Mouse (Mus musculus) myocyte (in vitro differentiated cells): Measurements from ENCODE around the gene 1700013F07Rik.
"Not testable (repeated sequence)": the region's sequence is repeated elsewhere in the genome, so short reads cannot be mapped to it uniquely, and the experiment has no call there.

Source experiments
- E2F4 ChIP-seq: IDR thresholded peaks from one replicate; pipeline ENCODE4 v1.6.1; 2011; ENCODE audit warnings: mild to moderate bottlenecking, control low read depth, moderate library complexity; ENCODE audit not compliant: insufficient read depth
- MYOD1 ChIP-seq, 3 experiments: IDR thresholded peaks; one replicate each; pipeline ENCODE4 v1.6.1; 2011; ENCODE audit warnings: control low read depth in 2 of 3, low read depth in 2 of 3, mild to moderate bottlenecking in 2 of 3, moderate library complexity in 1 of 3; ENCODE audit not compliant: insufficient read length in 2 of 3, control insufficient read depth in 1 of 3
- MYOG ChIP-seq, 3 experiments: IDR thresholded peaks; one replicate each; pipeline ENCODE4 v1.6.1; 2011; ENCODE audit warnings: control low read depth in 2 of 3, low read depth in 2 of 3, mild to moderate bottlenecking in 2 of 3; ENCODE audit not compliant: insufficient read length in 2 of 3, control insufficient read depth in 1 of 3, insufficient read depth in 1 of 3
- POLR2A ChIP-seq: IDR thresholded peaks from one replicate; pipeline ENCODE4 v1.6.1; 2011; ENCODE audit warnings: low read depth, mild to moderate bottlenecking, control low read depth, moderate library complexity; ENCODE audit not compliant: insufficient read length
- POLR2AphosphoS2 ChIP-seq: IDR thresholded peaks from one replicate; pipeline ENCODE4 v1.6.1; 2011; ENCODE audit warnings: low read depth, control low read depth; ENCODE audit not compliant: insufficient read length
- REST ChIP-seq: IDR thresholded peaks from one replicate; pipeline ENCODE4 v1.6.1; 2011; ENCODE audit warnings: mild to moderate bottlenecking, control low read depth, moderate library complexity; ENCODE audit not compliant: insufficient read depth, insufficient read length
- SRF ChIP-seq: IDR thresholded peaks from one replicate; pipeline ENCODE4 v1.6.1; 2011; ENCODE audit warnings: low read depth; ENCODE audit not compliant: control insufficient read depth, insufficient read length
- TCF12 ChIP-seq: IDR thresholded peaks from one replicate; pipeline ENCODE4 v1.6.1; 2011; ENCODE audit warnings: mild to moderate bottlenecking, control low read depth; ENCODE audit not compliant: poor library complexity, insufficient read depth, severe bottlenecking
- TCF3 ChIP-seq: IDR thresholded peaks from one replicate; pipeline ENCODE4 v1.6.1; 2011; ENCODE audit warnings: low read depth, control low read depth; ENCODE audit not compliant: insufficient read length
- USF1 ChIP-seq: IDR thresholded peaks from one replicate; pipeline ENCODE4 v1.6.1; 2011; ENCODE audit warnings: low read depth, mild to moderate bottlenecking, control low read depth, moderate library complexity

DNA sequence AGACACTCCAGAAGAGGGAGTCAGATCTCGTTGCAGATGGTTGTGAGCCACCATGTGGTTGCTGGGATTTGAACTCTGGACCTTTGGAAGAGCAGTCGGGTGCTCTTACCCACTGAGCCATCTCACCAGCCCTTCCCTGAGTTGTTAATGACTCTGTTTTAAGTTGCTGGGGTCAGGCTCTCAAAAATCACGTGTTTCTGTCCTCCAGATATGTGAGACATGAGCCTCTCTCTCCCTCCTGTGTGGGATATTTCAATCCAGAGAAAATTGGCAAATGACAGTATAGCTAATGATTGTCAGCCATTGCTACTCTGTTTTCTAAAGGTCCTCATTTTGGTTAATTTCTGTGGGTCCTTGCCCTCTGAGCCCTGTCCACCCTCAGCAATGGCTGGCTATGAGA, 35.7 kb downstream of the 1700013F07Rik start:
- not testable (repeated sequence) for TF ChIP-seq REST; SRF; USF1; POLR2A; TCF12; TCF3; MYOG (IDR thresholded peaks at IDR 0.05; ENCODE audit: control insufficient read depth in 1 of 3, insufficient read depth in 1 of 3, insufficient read length in 2 of 3, low read depth in 2 of 3); MYOD1 (IDR thresholded peaks at IDR 0.05; ENCODE audit: control insufficient read depth in 1 of 3, insufficient read length in 2 of 3, low read depth in 2 of 3); POLR2AphosphoS2; E2F4
